Mouse (Mus musculus) embryonic facial prominence, embryonic 10.5 days (tissue): Measurements from ENCODE around the gene Dtnbp1. TPM values are rescaled to one million over a fixed set of nuclear protein-coding genes. Genes with fewer than 3 reads are reported as not detected.

ENCODE experiments used
- DNase-seq: peaks from one replicate; pipeline ENCODE4 v3.0.0-alpha.2; 2017; ENCODE audit warnings: low spot score
- H3K27ac ChIP-seq: fragments of 300-500 bp; sonication (generic); replicated peaks from 2 replicates; pipeline ENCODE4 v1.5.1; 2016; ENCODE audit warnings: mild to moderate bottlenecking
- H3K27me3 ChIP-seq: fragments of 300-500 bp; sonication (generic); replicated peaks from 2 replicates; pipeline ENCODE4 v1.6.1; 2016; ENCODE audit warnings: low read depth, mild to moderate bottlenecking; ENCODE audit not compliant: poor library complexity, severe bottlenecking
- H3K36me3 ChIP-seq: fragments of 300-500 bp; sonication (generic); replicated peaks from 2 replicates; pipeline ENCODE4 v1.6.1; 2016; ENCODE audit warnings: mild to moderate bottlenecking, moderate library complexity
- H3K4me1 ChIP-seq: fragments of 300-500 bp; sonication (generic); 2 replicates; pipeline ENCODE4 v1.6.1; 2016
- H3K4me3 ChIP-seq: fragments of 300-500 bp; sonication (generic); 2 replicates; pipeline ENCODE4 v1.5.1; 2016; ENCODE audit warnings: mild to moderate bottlenecking, moderate library complexity
- H3K9me3 ChIP-seq: fragments of 300-500 bp; sonication (generic); 2 replicates; pipeline ENCODE4 v1.6.1; 2016; ENCODE audit warnings: mild to moderate bottlenecking
- WGBS: fragments of 180-500 bp; shearing (Covaris S2); methylation state at CpG from one replicate; pipeline ENCODE4 v1.1.7; 2016; 5-methylcytosine and 5-hydroxymethylcytosine counted together
- polyA plus RNA-seq: library from polyadenylated mRNA; unstranded; fragments of >200 nt; fragmentation: Nextera tagmentation; extraction: Ambion mirVana; gene quantifications from 2 replicates; pipeline ENCODE4 v1.2.1, GENCODE M21; 2016

Dtnbp1 gene
- polyA plus RNA-seq, 1 experiment from 2014 or later = 86.3 TPM

DNA sequence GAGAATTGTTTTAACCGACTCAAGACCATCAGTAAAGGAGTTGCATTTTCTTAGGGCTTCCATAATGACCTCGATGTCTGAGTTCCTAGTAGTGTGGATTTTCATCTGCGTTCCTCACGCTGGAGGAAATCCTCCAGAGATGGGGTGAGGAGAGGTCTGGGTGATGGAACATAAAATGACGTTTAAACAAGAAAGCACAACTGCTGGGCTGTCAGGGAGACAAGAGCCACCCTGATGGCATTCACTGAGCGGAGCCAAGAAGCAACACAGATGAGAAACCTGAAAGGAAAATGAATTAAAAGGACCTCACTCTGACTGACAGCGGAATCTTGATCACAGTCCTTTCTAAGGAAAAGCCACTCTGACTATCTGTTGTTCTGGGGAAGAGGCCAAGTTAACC lies 68.4 kb downstream of the Dtnbp1 start:
- Histone ChIP-seq H3K27me3 (no peaks in the 10 kb centered on the region), H3K4me1 (peaks cover 13% of the 10 kb centered on the region), H3K27ac (no peak overlapping the region), H3K4me3 (no peak overlapping the region), H3K36me3 (peaks cover 23% of the 10 kb centered on the region), H3K9me3 (no peaks in the 10 kb centered on the region)
- 71% methylated on average over 7 of the region's 7 CpGs for WGBS
- no peak for DNase-seq

GRCm38 (mm10) chr13:44932307-44933264 lies 69.4 kb downstream of the Dtnbp1 start:
- Histone ChIP-seq H3K4me3 (no peak overlapping the region), H3K9me3 (no peaks in the 10 kb centered on the region), H3K27ac (no peak overlapping the region), H3K27me3 (no peaks in the 10 kb centered on the region), H3K36me3 (peaks cover 26% of the 10 kb centered on the region), H3K4me1 (peaks cover 13% of the 10 kb centered on the region)
- DNase-seq = no peak
- 78% methylated on average over 18 of the region's 18 CpGs for WGBS

DNA sequence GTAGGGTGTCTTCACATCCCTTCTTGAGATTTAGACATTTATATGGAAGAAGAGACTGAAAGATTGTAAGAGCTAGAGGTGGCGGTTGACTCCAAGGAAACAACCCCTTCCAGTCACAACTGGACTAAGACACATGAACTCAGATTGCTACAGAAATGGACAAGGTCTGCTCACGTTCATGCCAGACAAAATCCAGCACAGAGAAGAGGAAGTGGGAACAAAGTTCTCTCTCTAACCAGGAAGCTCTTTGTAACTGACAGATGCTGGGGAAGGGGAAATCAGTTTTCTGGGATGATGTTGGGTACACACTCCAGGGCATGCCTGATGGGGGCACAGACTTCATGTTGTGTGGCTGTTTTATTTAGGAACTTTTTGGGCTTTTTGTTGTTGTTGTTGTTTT lies 75.6 kb downstream of the Dtnbp1 start:
- no peaks in the 10 kb centered on the region for H3K9me3 ChIP-seq
- H3K27ac ChIP-seq = no peak overlapping the region
- H3K27me3 ChIP-seq = no peaks in the 10 kb centered on the region
- H3K4me1 ChIP-seq = no peaks in the 10 kb centered on the region
- no peak for DNase-seq
- peaks cover 85% of the 10 kb centered on the region for H3K36me3 ChIP-seq
- 83% methylated on average over 2 of the region's 2 CpGs for WGBS
- H3K4me3 ChIP-seq = no peak overlapping the region

GRCm38 (mm10) chr13:44925173-44925572 lies 76.8 kb downstream of the Dtnbp1 start:
- H3K4me3 ChIP-seq = no peak overlapping the region
- H3K27ac ChIP-seq = no peak overlapping the region
- H3K36me3 ChIP-seq = peaks cover 87% of the 10 kb centered on the region
- no peaks in the 10 kb centered on the region for H3K9me3 ChIP-seq
- H3K4me1 ChIP-seq = no peaks in the 10 kb centered on the region
- DNase-seq = no peak
- no peaks in the 10 kb centered on the region for H3K27me3 ChIP-seq
- 97% methylated on average over 2 of the region's 2 CpGs for WGBS

DNA sequence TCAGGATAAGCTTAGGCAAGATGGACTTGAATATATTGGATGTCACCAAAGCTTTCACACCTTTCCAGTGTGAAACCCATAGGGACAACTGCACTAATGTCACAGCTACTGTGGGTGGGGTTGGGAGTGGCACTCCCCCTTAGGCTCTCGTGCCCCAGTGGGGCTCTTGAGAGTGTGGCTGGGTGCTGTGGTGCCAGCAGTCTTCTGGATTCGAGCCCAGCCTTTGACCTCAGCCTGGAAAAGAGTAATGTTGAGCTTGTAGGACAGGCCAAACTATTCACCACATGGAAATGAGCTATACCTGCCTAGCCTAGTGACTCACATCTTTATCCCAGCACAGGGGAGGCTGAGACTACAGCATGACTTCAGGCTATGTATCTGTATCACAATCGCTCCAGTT lies 77.9 kb downstream of the Dtnbp1 start:
- WGBS = 92% methylated on average over 3 of the region's 3 CpGs

GRCm38 (mm10) chr13:44921721-44922120 lies 80.2 kb downstream of the Dtnbp1 start:
- WGBS = 94% methylated on average over 5 of the region's 5 CpGs
- Histone ChIP-seq H3K36me3 (peaks cover 100% of the 10 kb centered on the region), H3K4me1 (no peaks in the 10 kb centered on the region), H3K27ac (no peak overlapping the region), H3K4me3 (no peak overlapping the region), H3K9me3 (no peaks in the 10 kb centered on the region), H3K27me3 (no peaks in the 10 kb centered on the region)
- DNase-seq = no peak

More for the DNA sequence above, 77.9 kb downstream of the Dtnbp1 start:
- no peaks in the 10 kb centered on the region for H3K27me3 ChIP-seq
- no peaks in the 10 kb centered on the region for H3K9me3 ChIP-seq
- H3K4me3 ChIP-seq = no peak overlapping the region
- H3K36me3 ChIP-seq = peaks cover 89% of the 10 kb centered on the region
- H3K4me1 ChIP-seq = no peaks in the 10 kb centered on the region
- no peak for DNase-seq
- H3K27ac ChIP-seq = no peak overlapping the region

GRCm38 (mm10) chr13:44921095-44921494 lies 80.9 kb downstream of the Dtnbp1 start:
- no peaks in the 10 kb centered on the region for H3K4me1 ChIP-seq
- no peaks in the 10 kb centered on the region for H3K9me3 ChIP-seq
- no peak for DNase-seq
- WGBS = 89% methylated on average over 10 of the region's 10 CpGs
- no peaks in the 10 kb centered on the region for H3K27me3 ChIP-seq
- no peak overlapping the region for H3K27ac ChIP-seq
- no peak overlapping the region for H3K4me3 ChIP-seq
- H3K36me3 ChIP-seq = peaks cover 100% of the 10 kb centered on the region

- H3K36me3 ChIP-seq = peaks cover 100% of the 10 kb centered on the region
- no peak for DNase-seq
- WGBS = 95% methylated on average over 2 of the region's 2 CpGs
- H3K9me3 ChIP-seq = no peaks in the 10 kb centered on the region
- no peak overlapping the region for H3K4me3 ChIP-seq
- H3K27me3 ChIP-seq = no peaks in the 10 kb centered on the region
- H3K27ac ChIP-seq = no peak overlapping the region
- H3K4me1 ChIP-seq = no peaks in the 10 kb centered on the region
These were observed 83.7 kb downstream of the Dtnbp1 start for GRCm38 (mm10) chr13:44918269-44918668.

- Histone ChIP-seq H3K36me3 (peaks cover 100% of the 10 kb centered on the region), H3K4me1 (no peaks in the 10 kb centered on the region), H3K27me3 (no peaks in the 10 kb centered on the region), H3K27ac (no peak overlapping the region), H3K9me3 (no peaks in the 10 kb centered on the region), H3K4me3 (no peak overlapping the region)
- WGBS = 95% methylated on average over 4 of the region's 4 CpGs
- no peak for DNase-seq
These were observed 84.7 kb downstream of the Dtnbp1 start for GRCm38 (mm10) chr13:44917202-44917601.

DNA sequence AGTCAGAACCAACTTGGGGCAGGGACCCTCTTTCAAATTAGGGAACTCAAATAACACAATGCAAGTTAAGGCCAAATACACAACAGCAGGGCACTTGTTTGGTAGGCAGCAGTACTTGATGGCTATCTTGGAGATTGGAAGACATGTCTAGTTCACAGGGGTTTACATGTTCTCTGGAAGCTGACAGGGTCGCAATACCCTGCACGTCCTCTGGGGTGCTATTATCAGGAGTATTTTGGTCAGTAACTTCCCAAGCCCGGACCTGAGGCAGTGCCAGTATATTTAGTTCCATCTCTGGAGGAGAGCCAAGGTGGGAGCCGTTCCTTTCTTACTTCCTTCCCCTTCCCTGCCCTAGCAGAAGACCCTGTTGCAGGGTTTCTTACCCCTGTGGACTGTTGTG lies 86.0 kb downstream of the Dtnbp1 start:
- peak; percentile 30 for DNase-seq
- Histone ChIP-seq H3K27me3 (no peaks in the 10 kb centered on the region), H3K4me3 (no peak overlapping the region), H3K4me1 (no peaks in the 10 kb centered on the region), H3K9me3 (no peaks in the 10 kb centered on the region), H3K36me3 (peaks cover 100% of the 10 kb centered on the region), H3K27ac (no peak overlapping the region)
- WGBS = 83% methylated on average over 4 of the region's 4 CpGs

DNA sequence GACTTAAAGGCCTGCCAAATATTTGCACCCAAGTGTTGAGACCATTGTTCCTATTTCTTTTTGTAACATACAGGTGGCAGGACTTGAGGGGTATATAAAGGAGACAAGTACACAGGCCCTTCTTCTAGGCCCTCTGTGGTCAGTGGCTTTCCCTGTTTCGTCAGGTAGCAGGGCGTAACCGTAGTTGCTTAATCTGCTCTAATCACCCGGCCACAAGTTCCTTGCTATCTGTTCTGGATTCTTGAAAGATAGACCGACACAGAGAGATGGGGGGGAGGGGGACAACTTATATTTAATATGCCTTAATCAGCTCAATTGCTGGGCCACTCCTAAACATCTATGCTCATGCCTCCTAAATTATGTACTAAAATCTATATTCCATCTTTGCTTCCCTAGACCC lies 86.6 kb downstream of the Dtnbp1 start:
- Histone ChIP-seq H3K4me3 (no peak overlapping the region), H3K27me3 (no peaks in the 10 kb centered on the region), H3K4me1 (no peaks in the 10 kb centered on the region), H3K27ac (no peak overlapping the region), H3K36me3 (peaks cover 100% of the 10 kb centered on the region), H3K9me3 (no peaks in the 10 kb centered on the region)
- WGBS = 87% methylated on average over 5 of the region's 5 CpGs
- DNase-seq = no peak

GRCm38 (mm10) chr13:44913560-44913959 lies 88.4 kb downstream of the Dtnbp1 start:
- no peak for DNase-seq
- H3K9me3 ChIP-seq = no peaks in the 10 kb centered on the region
- H3K27me3 ChIP-seq = no peaks in the 10 kb centered on the region
- 72% methylated on average over 7 of the region's 7 CpGs for WGBS
- no peak overlapping the region; the same call in 1 of the 2 replicates for H3K27ac ChIP-seq
- H3K4me3 ChIP-seq = no peak overlapping the region
- H3K36me3 ChIP-seq = peaks cover 100% of the 10 kb centered on the region
- peaks cover 4% of the 10 kb centered on the region; the same call in 1 of the 2 replicates for H3K4me1 ChIP-seq

- DNase-seq = no peak
- Histone ChIP-seq H3K36me3 (peaks cover 100% of the 10 kb centered on the region), H3K27me3 (no peaks in the 10 kb centered on the region), H3K27ac (no peak overlapping the region), H3K4me3 (no peak overlapping the region), H3K4me1 (peaks cover 10% of the 10 kb centered on the region), H3K9me3 (no peaks in the 10 kb centered on the region)
- 94% methylated on average over 2 of the region's 2 CpGs for WGBS
These were observed 89.1 kb downstream of the Dtnbp1 start for GRCm38 (mm10) chr13:44912851-44913250.
